Mouse (Mus musculus): ENCODE data around the gene Ppp1r15b. TPM values are rescaled to one million over a fixed set of nuclear protein-coding genes. Genes with fewer than 3 reads are reported as not detected.

Ppp1r15b gene
- 10 to 100 TPM; 39.6 to 47.7 (median 43.0) TPM for total RNA-seq (2022)

DNA sequence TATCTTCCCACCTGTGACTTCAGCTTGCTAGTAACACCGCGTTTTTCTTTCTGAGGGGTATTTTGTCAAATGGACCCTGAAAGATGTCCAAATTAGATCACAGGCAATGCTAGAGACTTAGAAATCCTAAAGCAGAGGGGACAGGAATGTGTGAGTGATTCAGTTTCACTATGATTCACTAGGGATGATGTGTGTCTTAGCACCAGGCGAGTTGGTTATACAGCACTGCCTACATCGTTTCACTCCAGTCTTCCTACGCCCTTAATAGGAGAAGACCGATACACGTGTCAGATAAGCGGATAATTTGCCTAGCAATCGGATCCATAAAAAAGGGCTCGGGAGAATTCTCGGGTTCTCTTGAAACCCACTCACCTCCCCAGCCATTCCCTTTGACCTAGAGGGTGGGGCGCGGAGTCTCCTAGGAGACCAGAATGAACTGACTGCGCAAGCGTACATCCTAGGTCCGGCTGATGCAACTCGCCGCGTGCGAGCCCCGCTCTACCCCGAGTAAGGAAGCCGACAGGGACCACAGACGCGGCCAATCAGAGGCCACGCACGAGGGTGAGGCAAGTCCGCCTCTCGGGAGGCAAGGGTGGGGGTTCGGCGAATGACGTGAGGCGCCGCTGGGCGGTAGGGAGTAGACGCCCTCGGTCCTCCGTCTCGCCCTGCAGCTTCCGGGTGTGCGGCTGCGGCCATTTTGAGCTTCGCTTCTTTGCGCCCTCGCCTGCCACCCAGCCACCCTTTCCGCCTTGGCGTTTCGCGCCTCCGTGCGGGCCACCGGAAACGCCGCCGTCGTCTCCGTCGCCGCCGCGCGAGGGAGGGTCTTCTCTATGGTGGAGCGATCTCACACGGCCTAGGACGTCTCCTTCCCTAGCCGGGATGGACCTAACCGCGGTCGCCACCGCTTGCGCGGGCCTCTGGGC, at the start of gene Ppp1r15b:
TSS of gene Ppp1r15b (plus strand) at position 506 of the 923 bp plus-strand sequence.
- peak; percentile 99 to 100 for DNase-seq (ENCODE audit: low spot score in 2 of 2)

DNA sequence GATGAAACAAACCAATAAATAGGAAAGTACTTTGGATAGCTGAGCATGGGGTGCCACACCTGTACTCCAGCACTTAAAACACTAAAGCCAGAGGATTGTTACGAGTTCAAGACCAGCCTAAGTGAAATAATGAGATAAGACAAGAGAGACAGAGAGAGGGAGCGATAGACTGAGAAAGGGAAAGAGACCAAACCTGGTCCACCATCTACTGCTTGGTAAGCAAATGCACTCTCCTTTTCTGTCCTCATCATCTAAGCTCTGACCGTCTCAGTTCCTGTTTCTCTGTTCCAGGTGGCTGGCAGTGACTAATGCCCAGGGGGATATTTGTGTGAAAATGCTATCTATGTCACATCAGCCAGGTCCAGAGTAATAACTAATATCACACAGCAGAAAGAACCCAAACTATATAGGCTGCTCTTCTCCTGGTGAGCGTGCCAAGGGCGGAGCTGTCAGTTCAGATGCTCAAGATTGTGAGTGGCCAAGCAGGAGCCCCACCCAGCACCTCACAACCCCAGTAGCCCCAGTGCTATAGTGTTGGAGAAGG, 47.9 kb upstream of the Ppp1r15b start:
- no peak for DNase-seq (ENCODE audit: low spot score in 2 of 2)

DNA sequence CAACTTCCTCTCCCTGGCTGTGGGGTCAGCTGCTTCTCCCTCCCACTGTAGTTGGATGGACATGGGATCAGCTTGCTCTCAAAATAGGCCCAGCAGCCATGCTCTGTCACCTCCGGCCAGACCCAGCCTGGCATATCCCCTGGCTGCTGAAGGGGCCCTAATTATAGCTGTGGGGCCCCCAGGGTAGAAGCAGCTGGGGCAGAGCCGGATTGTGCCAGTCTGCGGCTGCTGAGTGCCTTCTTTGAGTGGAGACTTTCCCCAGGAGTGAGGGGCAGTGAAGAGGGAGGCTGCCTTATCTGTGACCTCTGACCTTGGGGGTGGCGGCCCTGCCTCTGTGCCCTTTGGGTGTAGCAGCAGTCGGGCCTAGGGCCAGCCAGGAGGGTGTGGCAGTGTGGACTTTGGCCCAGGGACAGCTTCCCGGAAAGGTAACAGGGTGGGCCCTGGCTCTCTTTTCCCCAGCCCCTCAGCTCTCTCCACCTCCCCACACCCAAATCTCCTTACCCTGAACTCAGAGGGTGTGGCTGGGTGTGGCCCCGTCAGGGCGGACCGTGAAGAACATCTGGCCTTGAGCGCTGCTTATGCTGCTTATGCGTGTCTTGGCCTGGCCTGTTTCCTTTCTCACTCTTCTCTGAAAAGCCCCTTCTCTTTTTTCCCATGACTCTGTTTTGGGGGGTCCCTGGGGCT, 46.9 kb upstream of the Ppp1r15b start:
- no peak for DNase-seq (ENCODE audit: low spot score in 2 of 2)

DNA sequence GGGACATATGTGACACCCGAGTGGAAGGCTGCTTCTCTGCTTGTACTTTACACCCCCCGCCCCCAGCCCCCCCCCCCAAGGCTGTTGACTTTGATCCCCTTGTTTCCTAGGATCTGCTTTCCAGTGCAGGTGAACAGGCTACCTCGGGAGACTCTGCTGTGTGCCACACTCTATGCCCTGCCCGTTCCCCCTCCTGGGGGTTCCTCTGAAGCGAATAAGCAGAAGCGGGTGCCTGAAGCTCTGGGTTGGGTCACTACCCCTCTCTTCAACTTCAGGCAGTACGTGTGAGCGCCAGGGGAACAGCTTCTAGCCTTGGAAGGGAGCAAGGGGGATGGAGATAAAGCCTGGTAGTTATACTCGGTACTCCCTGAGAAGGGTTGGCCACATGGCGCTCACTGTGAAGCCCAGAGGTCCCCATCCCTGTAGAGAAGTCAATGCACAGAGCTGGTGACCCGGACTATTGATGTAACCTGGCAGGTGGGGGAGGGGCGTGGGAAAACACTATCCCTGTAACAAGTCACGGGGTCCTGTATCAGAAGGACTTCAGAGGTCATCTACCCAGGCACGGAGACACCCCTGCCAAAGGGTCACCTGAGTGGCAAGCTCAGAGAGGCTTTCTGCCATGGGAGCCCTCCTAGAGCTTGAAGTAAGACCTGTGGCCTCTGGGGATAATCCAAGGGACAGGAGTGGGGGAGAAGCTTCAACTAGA, 46.1 kb upstream of the Ppp1r15b start:
- DNase-seq (ENCODE audit: low spot score in 2 of 2): no peak

DNA sequence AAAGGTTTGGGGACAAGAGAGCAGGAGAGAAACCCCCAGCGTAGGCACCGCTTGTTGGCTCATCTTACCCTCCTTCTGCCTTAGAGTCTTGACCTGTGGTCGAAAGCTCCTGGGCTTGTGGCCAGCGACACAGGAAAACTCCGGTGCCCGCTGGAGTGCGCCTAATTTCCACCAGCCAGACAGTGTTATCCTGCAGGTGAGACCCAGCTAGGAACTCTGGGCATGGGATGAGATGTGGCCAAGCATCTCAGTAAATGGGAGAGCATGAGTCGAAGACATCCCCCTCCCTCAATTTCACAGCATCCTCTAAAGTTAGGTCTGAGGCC, 45.6 kb upstream of the Ppp1r15b start:
- DNase-seq (ENCODE audit: low spot score in 2 of 2): no peak

DNA sequence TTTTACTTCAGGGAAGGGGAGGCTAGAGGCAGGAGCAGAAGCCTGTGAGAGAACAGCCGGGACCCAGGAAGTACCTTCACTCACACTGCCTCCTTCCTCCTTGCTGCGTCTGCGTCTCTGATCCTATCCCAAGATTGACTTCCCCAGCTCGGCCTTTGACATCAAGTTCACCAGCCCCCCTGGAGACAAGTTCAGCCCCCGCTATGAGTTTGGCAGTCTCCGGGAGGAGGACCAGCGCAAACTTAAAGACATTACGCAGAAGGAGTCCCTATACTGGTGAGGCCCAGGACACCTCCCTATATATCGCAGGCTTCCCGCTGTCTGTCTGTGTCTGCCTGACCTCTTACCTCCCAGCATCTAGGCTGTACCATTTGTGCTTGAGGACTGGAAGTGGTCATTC, 44.1 kb upstream of the Ppp1r15b start:
- no peak for DNase-seq (ENCODE audit: low spot score in 2 of 2)

DNA sequence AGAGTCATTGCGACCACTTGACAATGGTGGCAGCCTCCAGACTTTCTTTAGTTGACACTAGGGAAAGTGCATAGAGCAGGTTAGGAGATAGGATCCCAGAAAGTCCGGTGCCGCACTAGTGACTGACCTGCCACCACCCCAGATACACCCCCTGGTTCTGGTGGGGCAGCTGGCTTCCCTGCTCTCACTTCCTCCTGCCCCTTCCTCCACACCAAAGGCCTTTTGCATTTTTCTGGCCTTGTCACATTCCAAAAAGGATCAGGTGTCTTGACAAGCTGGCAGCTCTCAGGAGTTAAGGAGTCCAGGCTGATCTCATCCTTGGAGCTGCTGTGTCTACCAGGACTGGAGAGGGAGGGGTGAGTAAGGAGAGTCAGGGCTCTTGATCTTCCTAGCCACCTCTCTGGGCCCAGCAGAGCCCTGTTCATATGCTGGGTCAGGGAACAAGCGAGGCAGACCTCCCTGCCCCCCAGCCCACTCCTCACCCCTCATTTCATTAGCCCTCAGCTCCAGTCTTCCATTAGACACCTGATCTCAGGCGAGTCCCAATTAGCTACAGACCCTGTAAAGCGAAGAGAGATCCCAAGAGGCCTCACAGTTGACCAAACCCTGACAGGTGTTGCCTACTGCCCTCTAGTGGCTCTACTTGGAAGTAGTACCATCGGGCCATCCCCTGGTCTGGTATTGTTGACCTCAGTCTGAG, 43.6 kb upstream of the Ppp1r15b start:
- DNase-seq (ENCODE audit: low spot score in 2 of 2): peak in 1 of 2 experiments; percentile 42

DNA sequence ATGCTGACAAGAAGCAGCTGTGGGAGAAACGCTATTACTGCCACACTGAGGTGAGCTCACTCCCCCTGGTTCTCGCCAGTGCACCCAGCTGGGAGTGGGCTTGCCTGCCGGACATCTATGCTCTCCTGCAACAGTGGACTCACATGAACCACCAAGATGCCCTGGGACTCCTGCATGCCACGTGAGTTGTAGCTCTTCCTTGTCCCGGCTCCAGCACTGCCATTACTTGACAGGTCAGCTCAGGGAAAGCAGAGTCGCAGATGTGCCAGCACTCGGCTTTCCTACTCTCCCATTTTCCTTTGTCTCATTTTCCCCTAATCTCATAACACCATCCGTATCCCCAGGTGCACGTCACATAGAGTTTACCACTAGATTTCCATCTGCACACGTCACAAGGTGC, 42.7 kb upstream of the Ppp1r15b start:
- no peak for DNase-seq (ENCODE audit: low spot score in 2 of 2)

DNA sequence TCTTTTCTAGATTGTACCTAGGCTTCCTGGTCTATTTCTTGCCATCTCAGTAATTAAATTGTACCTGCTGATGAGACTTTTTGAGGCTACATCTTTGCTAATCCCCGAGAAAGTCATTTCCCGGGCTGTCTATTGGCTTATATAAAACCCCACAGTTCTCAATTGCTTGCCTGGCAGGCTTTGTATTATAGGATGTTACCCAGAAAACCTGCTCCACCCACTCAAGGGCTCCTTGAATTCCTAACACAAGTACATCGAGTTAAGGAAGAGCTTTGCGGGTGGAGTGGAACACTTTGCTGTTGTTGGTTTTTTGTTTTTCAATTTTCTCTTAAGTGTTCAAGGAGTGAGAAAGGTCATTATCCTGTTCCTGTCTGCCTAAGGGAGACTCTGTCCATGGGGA, 41.5 kb upstream of the Ppp1r15b start:
- no peak for DNase-seq (ENCODE audit: low spot score in 2 of 2)

DNA sequence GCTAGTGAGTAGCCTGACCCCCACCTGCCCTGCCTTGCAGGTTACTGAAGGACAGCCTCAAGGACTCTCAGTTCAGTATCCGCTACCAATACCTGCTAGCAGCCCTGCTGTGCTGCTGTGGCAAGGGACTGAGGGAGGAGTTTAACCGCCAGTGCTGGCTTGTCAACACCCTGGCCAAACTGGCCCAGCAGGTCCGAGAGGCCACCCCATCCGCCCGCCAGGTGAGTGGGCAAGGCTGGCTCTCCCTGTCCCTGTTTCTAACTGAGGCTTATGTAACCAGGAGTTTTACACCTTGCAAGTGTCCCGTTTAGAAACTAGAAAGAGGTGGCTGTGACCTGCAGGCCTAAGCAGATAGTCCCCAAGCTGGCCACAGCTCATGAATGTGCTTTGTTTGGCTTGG, 40.3 kb upstream of the Ppp1r15b start:
- no peak for DNase-seq (ENCODE audit: low spot score in 2 of 2)

DNA sequence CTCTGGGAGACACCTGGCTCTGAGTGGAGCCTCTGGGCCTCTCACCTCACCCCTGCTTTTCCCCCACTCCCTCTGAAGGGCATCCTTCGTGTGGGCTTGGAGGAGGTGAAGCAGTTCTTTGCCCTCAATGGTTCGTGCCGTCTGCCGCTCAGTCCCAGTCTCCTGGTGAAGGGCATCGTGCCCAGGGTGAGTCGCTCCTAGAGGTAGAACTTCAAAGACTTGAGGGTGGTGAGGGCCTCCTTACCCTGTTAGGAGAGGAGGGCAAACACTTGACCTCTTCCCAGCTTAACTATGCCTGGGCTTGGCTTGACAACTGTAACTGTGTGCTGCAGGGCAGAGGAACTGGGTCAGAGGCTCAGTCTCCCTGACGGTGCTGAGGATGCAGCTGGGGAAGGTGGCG, 39.5 kb upstream of the Ppp1r15b start:
- no peak for DNase-seq (ENCODE audit: low spot score in 2 of 2)

DNA sequence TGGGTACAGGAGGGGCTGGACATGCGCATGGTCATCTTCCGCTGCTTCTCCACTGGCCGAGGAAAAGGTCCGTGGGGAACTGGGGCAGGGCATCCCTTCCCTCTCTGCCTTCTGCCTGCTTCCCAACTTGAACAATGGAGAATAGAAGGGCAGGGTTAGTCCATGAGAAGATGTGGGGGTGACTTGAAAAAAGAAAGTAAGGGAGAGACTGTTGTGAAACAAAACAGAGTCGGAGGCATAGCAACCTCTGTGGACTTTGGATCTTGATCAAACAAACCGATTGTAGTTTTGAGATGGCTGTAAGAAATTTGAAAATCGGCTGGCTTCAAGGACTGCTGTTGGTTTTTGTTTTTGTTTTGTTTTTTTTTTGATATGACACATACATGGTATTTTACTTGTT, 37.2 kb upstream of the Ppp1r15b start:
- DNase-seq (ENCODE audit: low spot score in 2 of 2): no peak

DNA sequence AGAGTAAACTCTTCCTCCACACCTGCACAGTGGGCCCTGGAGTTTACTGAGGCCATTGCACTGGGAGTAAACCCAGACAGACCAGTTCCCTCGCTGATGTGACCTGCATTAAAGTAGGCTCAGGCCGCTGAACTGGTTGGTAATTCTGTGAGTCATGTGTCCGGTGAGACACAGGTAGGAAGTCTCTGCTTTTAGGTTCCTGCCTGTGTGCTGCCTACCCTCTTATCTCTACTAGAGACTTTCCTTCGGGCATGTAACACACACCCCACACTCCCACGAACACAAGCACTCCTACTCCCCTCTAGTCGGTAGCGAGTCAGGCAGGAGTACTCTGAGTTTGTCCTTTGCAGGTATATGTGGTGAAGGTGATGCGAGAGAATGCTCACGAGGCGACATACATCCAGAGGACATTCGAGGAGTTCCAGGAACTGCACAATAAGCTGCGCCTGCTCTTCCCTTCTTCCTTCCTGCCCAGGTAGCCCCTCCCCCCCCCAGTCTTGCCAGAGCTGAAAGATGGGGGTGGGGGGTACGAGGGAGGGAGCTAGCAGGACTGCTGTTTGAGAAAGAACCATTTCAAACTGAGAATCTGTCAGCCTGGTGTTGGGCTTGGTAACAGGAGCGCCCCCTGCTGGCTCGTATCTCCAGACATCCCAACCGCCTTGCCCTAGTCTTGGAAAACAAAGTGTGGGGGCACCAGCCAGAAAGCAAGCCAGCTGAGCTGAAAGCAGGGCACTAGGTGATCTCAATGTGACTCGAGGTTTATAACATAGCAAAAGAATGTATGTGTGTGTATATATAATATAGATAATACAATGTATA, 29.8 kb upstream of the Ppp1r15b start:
- peak; percentile 50 to 80 for DNase-seq (ENCODE audit: low spot score in 2 of 2)

DNA sequence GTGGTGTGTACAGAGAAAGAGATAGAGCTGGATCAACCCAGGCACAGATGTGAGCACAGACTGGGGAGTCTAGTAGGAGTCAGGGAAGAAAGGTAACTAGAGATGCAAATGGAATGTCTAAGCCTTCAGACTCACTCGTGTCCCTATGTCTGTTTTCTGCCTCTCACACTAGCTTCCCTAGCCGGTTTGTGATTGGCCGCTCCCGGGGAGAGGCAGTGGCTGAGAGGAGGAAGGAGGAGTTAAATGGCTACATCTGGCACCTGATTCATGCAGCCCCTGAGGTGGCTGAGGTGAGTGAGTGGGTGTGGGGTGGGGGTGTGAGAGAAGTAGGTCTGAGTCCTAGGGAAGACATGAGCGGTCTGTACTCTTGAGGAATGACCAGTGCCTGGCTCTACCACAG, 28.8 kb upstream of the Ppp1r15b start:
- no peak for DNase-seq (ENCODE audit: low spot score in 2 of 2)

DNA sequence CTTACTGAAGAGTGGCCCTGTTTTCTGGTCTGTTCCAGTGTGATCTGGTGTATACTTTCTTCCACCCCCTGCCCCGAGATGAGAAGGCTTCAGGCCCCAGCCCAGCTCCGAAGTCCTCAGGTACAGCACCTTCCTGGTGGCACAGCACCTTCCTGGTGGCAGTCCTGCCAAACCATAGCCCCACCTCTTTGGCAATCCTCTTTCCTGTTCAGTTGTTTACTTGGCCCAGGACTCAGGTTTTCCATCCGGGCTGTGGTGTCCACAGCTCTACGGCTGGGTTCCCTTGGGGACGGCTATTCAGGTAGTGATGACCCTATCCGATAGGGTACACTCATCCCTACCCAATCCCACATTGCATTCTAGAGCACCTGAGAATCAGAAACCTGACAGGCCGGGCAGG, 27.6 kb upstream of the Ppp1r15b start:
- no peak for DNase-seq (ENCODE audit: low spot score in 2 of 2)

DNA sequence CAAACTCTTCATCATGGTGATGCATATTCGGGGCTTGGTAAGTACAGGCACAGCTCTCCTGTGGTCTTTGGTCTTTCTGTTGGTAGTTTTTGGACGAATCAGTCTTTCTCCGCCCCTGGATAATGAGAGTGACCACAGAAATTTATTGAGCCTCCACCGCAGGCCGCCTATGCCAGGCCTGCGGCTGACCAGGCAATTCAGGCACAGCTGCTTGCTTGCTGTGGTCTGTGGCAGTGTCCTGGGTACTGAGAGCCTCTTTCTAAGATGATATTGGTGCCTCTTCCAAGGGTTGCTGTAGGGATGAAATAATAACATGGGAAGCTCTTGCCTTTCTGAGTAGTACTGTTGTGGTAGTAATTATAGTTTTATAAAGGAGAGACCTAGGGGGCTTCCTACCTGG, 27.1 kb upstream of the Ppp1r15b start:
- DNase-seq (ENCODE audit: low spot score in 2 of 2): no peak

DNA sequence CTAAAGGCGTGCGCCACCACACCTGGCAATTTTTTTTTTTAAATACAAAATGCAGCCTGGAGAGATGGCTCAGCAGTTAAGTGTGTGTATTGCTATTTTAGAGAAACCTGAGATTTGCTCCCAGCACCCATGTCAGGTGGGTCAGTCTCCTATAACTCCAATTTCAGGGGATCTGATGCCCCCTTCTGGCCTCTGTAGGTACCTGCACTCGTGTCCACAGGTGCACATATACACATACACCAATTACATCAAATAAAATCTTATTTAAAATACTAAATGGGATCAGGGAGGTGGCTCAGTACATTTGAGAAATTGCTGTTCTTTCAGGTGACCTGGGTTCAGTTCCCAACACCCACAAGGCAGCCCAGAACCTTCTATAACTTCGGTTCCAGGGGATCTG, 14.8 kb upstream of the Ppp1r15b start:
- DNase-seq (ENCODE audit: low spot score in 2 of 2): no peak

DNA sequence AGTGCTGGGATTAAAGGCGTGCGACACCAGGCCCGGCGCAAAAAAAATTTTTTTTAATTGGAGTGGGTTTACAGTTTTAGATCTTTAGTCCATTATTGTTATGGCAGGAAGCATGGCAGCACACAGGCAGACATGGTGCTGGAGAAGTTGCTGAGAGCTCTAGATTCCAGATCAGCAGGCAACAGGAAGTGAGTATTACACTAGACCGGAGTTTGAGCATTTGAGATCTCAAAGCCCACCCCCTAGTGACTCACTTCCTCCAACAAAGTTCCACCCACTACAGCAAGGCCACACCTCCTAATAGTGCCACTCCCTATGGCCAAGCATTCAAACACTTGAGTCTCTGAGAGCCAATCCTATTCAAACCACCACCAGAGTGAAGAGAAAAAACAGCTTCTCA, 12.8 kb upstream of the Ppp1r15b start:
- no peak for DNase-seq (ENCODE audit: low spot score in 2 of 2)

DNA sequence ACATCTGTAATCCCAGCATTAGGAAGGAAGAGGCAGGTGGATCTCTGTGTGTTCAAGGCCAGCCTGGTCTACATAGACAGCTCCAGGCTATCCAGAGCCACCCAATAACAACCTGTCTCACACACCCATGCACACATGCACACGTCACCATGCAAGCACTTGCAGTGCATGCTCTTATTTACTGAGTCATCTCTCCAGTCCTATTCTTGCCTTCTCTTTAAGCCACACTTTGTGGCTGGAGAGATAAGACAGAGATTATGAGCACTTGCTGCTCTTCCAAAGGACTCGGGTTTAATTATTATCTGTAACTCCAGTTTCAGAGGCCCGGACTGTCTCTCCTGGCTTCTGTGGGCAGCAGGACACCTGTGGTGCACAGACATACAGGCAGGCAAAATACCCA, 12.1 kb upstream of the Ppp1r15b start:
- no peak for DNase-seq (ENCODE audit: low spot score in 2 of 2)

DNA sequence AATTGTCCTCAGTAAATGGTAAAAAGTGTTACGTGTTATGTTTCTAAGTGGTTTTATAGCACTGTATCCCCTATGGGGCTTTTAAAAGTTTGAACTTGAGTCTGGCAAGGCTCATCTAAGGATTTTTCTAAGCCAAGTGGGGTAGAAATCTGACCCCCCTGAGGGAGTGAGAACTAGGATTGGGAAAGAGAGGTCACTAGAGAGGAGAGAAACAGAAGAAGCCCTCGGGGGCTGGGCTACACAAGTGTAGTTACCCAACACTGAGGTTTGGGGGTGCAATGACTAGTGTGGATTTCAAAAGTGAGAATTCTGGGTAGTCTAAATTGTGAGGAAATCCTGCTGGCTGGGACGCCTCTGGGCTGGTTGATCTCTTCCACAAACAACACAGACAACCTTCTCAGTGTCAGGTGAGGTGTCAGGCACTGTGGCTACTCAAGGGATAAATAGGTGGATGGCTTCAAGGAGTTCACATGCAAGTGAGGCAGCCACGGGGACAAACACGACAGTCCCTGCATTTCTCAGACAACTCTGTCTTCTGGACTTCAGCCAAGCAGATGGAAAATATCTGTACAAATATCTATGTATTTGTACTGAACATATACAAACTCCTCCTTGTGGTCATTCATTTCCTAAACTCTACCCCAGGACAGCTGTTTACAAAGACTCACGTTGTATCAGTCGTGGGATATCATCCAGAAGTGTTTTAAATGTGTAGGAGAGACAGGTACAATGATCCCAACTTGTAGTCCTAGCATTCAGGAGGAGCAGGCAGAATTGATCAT, 10.8 kb upstream of the Ppp1r15b start:
- no peak for DNase-seq (ENCODE audit: low spot score in 2 of 2)

Data from layer of hippocampus, adult 8-10 months (tissue).